Mouse (Mus musculus) forelimb bud, embryonic 11.5 days (tissue): ENCODE results near the gene Cxcl13.

Experiments used
- DNase-seq: peaks from one replicate; pipeline ENCODE4 v3.0.0-alpha.2; 2012; ENCODE audit warnings: low read depth, low spot score

Cxcl13 gene

DNA sequence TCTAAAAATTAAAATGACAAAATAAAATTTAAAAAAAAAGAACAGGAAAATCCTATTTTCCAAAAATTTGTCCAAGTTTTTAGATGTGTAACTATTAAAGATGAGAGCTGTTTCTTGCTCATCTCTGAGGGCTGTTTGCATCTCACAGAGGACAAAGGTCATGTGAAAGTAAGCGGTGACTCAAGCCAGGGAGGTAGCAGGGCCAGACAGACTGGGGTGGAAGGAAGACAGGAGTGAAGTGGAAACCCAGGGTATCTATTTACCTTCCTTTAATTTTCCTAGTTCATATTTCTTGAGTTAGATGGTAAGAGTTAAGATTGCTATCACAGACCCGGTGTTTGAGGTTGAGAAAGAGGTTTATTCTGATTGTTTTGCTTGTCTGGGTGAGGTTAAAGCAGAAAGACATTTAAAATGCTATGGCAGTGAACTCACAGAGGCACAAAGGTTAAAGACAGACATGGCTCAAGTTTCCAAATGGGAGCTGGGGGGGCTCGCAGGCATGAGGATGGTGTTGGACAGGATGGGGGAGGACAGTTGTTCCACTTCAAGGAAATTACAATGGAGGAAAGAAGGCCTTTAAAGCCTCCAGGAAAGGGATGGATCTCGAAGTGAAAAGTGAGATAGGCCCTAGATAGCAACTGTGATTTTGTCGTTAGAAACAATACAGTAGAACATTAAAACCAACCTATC lies 27.2 kb downstream of the Cxcl13 start:
- no peak for DNase-seq

DNA sequence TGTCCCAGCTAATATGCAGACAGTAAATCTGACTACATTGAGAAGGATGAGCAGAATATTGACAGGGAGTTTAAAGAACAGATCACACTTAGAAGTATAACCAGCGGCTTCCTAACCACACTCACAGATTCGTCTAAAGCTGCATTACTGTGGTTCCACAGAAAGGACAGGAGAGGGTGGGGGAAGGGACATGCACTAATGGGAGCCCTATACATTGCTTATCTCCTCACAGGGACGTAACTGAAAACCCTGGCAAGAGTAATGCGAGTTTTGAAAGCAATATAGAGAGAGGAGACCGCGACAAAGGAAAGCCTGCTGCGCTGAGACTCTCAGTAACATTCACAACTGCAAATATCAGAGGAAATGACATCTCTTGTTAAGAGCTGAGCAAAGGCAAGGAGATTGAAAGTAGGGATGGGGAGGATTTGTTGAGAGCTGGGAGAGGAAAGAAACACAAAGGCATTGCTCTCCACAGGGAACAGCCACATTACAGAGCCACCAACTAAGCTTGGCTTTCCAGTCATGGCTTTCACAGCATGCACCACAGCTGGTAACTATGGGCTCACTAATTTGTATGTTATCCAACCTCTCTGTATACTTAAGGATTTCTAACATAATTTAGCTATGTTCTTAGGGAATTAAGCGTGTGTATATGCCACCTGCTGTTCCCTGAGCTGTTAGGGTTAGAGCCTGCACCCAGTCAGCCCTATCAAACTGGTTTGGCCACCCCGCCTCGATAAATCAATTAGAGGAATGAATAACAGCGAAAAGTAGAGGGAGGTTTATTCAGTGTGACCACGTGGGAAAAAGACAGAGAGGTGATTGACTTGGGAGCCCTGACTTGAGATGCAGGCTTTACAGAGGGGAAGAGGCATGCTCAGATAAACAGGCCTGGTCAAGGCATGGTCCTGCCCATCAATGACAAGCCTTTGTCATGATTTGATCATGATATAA lies 34.9 kb downstream of the Cxcl13 start:
- DNase-seq = no peak

DNA sequence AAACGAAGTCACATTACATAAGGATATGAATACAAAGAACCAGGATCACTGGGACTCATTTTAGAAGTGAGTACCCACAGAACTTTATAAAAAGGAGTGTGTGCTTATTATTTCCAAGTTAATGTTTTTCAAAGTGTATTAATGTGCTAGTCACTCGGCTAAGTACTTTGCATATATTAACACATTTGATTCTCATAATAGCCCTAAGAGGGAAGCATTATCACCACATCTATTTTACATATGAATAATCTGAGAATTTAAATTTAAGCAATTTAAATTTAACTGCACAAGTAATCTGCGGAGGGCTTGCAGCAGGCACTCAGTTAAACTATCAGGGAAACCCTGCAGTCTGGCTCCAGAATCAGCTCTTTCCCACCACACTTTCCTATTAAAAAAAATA lies 40.5 kb downstream of the Cxcl13 start:
- DNase-seq = no peak

DNA sequence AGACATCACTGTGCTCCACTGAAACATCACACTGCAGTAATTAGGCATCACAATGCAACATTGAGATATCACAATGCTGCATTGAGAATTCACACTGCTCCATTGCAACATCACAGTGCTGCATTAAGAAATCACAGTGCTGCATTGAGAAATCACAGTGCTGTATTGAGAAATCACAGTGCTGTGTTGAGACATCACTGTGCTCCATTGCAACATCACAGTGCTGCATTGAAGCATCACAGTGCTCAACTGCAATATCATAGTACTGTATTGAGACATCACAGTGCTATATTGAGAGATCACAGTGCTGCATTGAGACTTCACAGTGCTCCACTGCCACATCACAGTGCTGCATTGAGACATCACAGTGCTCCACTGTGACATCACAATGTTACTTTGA lies 46.6 kb downstream of the Cxcl13 start:
- no peak for DNase-seq

DNA sequence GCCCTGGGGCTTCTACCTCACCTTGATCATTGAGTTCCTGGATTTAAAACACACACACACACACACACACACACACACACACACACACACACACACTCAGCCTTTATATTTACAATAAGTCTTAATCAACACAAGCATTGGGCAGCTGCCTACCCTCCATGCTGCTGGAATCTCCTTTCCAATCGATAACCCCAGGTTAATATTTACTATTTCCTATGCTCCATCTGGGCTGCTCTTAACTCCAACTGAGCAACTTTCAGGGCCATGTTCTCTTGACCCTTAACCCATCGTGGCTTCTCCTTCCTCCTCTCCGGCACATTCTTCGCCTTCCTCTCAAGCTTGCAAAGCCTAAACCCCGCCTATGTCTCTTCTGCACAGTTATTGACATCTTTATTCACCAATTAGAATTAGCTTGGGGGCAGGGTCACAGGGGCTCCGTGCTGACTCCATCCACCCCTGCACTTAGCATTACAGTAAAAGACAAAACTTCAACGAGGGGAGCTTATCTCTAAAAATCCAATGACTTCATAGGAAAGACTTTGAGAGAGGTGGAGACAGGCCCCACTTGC lies 51.6 kb downstream of the Cxcl13 start:
- no peak for DNase-seq

DNA sequence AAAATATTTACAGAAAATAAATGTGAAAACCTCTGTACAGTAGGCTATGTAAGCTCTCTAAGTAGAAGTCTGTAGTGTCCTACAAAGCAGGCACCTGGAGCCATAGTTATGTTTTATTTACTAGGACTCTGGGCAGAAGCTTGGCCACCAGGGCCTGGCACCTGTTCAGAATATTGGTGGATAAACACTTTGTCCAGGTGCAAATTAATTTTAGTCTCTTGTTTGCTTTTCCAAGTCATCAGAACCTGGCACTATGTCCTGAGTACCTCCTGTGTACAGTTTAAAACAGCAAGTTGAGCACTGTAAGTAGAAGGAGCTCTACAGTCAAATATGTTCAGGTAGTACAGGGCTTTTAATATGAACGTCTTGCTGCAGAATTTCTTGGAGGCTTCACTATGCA lies 52.3 kb downstream of the Cxcl13 start:
- no peak for DNase-seq
